Mouse (Mus musculus) C2C12 (cell line): ENCODE measurements around the gene Lurap1l.

Experiments
- CEBPB ChIP-seq: IDR thresholded peaks from one replicate; pipeline ENCODE4 v1.6.1; 2011; ENCODE audit warnings: low read depth, mild to moderate bottlenecking, control low read depth, moderate library complexity
- CTCF ChIP-seq: IDR thresholded peaks from one replicate; pipeline ENCODE4 v1.5.1; 2011; ENCODE audit not compliant: control insufficient read depth, insufficient read depth, insufficient read length
- MAX ChIP-seq: IDR thresholded peaks from one replicate; pipeline ENCODE4 v1.6.1; 2011; ENCODE audit warnings: mild to moderate bottlenecking, control low read depth
- MYOD1 ChIP-seq: IDR thresholded peaks from one replicate; pipeline ENCODE4 v1.6.1; 2011; ENCODE audit warnings: low read depth; ENCODE audit not compliant: control insufficient read depth, insufficient read length
- USF1 ChIP-seq: IDR thresholded peaks from one replicate; pipeline ENCODE4 v1.6.1; 2011; ENCODE audit warnings: low read depth, mild to moderate bottlenecking, control low read depth, moderate library complexity

GRCm38 (mm10) chr4:80908902-80909301 is 1.5 kb upstream of the Lurap1l start:
- TF ChIP-seq CTCF = no peak
- TF ChIP-seq CEBPB = peak; percentile 24
- TF ChIP-seq USF1 = no peak
- no peak for TF ChIP-seq MYOD1
- no peak for TF ChIP-seq MAX
